Mouse (Mus musculus): ENCODE results near the gene 6030408B16Rik.
A peak's percentile ranks its signal among the peaks of the same experiment; 100 is the strongest.

6030408B16Rik gene

DNA sequence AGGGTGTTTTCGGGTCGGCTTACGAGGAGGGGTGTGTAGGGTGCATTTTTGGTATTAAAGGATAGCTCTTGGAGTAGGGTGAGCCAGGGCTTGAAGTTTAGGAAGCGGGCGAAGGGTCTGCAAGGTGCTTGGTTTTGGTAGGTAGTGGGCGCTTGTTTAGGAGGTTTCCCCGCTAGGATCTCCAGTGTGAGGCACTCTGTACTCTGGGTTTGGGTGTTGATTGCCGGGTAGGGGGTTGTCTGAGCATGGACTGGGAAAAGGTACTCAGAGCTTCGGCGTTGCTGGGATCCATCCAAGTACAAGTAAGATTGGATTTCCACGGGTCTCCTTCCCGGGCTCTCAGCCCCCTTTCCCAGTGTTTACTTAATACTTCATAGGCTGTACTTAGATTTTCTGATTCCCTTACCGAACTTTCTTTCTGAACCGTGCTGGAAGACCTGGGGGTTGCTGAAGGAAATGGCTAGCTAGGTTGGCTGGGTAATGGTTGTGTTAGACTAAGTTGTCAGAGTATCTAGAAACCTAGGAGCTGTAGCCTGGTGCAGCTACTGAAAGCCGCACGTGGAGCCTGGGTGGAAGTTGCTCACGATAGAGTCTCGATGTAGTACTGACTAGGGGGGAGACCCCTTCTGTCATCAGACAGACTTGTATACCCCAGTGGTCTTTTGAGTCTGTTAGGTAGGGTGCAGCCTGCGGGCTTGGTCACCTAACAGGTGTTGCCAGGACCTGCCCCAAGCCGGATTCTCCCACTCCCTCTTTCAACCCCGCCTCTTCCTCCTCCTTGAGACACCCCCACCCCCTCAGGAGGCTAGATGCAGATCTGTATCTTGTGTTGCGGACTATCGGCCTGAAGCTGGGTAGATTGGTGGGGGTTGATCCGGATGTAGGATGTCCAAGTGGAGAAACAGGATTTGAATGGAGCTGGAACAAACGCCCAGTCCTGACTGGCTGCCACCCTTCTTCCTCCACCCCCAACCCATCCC, 25.7 kb upstream of the 6030408B16Rik start:
- peak; percentile 39 to 60 for DNase-seq

DNA sequence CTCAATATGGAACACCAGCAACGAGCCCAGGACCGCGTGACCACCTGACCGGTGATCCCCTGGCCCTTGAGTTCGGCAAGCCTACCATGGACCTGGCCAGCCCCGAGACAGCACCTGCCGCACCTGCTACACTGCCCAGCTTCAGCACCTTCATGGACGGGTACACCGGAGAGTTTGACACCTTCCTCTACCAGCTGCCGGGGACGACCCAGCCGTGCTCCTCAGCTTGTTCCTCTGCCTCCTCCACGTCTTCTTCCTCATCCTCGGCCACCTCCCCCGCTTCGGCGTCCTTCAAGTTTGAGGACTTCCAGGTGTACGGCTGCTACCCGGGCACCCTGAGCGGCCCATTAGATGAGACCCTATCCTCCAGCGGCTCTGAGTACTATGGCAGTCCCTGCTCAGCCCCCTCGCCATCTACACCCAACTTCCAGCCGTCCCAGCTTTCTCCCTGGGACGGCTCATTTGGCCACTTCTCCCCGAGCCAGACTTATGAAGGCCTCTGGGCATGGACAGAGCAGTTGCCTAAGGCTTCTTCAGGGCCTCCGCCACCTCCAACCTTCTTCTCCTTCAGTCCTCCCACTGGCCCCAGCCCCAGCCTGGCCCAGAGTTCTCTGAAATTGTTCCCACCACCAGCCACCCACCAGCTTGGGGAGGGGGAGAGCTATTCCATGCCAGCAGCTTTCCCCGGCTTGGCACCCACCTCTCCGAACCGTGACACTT, 22.8 kb upstream of the 6030408B16Rik start:
- DNase-seq, result no peak

DNA sequence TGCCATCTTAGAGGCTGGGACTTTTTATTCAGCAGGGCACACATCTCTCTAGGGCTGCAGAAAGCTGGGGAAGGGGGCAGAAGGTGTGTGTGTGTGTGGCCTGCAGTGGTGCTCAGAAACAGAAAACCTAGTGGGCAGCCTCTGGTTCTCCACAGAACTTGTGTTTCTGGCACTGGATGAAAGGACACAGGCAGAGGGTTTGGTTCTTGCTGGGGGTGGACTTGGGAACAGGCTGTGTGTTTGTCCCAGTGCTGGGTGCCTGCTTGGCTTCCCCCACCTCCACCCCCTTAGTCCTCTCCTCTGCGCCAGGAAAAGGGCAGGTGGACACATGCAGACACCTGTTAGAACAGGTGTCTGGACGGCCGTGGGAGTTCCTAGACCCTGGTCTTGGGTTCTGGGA, 21.9 kb upstream of the 6030408B16Rik start:
- DNase-seq, result no peak

DNA sequence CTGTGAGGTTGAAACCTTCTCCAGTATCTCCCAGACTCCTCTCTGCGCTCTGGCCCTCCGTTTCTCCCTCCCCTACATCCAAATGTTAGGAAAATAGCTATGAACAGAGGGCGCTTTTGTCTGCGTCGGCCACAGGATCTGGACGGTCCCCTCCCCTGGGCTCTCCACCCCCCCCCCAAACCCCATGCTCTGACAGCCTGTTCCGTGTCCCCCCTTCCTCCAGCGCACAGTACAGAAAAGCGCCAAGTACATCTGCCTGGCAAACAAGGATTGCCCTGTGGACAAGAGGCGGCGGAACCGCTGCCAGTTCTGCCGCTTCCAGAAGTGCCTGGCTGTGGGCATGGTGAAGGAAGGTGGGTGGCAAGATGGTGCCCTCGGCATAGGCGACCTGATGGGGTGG, 21.5 kb upstream of the 6030408B16Rik start:
- no peak for DNase-seq

DNA sequence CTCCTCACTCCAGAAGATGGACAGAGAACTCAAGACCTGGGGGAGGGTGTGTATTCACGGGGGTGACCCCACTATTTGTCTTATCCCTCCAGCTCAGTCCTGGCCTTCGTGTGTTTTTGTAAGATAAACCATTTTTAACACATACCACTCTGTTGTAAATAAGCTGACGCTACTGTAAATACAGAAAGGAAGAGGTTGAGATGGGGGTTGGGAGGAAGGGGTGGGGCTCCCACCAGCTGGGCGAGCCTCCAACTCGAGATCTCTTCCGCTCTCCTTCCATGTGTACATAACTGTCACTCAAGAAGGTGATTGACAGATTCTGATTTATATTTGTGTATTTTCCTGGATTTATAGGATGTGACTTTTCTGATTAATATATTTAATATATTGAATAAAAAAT, 18.6 kb upstream of the 6030408B16Rik start:
- no peak for DNase-seq

DNA sequence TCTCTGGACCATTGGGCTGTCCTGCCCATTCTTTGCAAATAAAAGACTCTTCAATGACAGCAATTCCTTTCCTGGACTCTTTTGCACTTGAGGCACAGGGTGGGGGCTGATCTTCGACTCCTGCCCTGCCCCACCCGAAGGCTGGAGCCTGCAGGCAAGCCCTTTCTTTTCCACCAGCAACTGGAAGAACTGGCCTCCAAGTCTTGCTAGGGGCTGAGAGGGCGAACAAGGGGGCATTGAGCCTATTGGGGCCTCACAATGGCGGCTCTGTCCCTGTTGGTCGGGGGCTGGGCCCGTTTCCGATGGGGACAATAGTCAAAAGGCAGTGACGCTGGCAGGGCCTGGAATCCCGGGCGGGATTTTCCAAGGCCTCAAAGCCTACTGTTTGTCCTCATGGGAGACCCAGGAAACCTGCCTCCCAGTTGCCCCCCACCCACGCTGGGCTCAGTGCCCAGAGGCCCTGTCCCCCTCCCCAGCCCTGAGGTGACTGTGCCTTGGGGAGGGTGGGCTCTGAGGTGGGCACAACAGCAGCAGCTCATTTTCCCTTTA, 15.6 kb upstream of the 6030408B16Rik start:
- DNase-seq, result no peak

DNA sequence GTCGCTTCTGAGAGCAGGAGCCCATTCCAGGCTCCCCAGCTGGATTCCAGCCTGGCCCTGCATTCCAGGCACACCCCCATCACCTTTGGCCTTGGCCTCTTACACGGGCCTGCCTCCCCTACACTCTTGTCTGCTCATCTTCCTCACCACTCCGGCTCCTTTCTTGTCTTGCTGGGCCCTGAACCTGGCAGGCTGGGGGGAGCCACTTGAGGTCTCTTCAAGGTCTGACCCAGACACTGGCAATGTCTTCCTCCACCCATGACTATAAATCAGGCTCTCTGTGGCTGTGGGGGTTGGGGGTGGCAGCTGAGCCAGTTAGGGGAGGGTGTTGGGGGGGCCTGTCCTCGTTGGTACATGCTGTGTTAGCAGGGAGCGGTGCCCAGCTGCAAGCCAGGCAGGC, 14.4 kb upstream of the 6030408B16Rik start:
- DNase-seq, result no peak

DNA sequence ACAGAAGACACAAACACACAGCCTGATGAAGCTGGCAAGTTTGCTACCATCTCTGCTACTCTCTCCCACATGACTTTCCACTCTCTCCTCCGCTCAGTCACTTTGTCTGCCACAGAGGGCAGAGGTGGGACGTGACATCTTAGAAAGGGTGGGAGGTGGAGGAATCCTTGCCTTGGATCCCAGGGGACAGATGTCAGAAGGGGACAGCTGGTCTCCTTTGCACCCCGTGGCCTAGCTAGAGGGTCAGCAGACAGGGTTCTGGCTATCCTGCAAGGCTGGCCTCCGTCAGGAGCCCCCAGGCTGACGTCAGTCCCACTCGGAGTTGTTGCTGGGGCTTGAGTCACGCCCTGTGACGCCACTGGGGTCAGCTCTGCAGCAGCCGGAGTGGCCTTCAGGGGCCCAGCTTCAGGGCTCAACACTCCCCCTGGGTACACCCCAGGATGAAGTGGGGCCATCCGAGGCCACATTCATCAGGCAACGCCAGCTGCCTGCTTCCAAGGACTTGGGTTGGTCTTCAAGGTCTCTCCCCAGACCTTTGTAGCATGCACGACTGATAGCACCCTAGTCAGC, 13.5 kb upstream of the 6030408B16Rik start:
- peak in 1 of 2 experiments; percentile 29 for DNase-seq

DNA sequence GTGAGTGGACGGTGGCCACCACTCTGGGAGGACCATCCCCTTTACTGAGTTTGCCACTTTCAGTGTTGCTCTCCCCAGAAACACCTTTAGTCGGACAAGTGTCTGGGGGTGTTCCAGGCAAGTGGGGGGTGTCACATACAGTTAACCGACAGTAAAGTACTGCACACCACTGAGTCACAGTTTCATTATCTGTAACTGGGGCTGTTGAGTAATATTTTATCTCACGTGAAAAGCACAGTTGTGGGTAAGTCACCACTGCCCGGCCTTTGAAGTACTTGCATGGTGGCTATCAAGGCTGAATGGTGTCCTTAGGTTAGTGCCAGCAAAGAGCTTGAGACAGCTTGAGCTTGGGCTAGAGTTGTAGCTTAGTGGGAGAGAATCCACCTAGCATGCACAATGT, 10.5 kb upstream of the 6030408B16Rik start:
- DNase-seq, result no peak

DNA sequence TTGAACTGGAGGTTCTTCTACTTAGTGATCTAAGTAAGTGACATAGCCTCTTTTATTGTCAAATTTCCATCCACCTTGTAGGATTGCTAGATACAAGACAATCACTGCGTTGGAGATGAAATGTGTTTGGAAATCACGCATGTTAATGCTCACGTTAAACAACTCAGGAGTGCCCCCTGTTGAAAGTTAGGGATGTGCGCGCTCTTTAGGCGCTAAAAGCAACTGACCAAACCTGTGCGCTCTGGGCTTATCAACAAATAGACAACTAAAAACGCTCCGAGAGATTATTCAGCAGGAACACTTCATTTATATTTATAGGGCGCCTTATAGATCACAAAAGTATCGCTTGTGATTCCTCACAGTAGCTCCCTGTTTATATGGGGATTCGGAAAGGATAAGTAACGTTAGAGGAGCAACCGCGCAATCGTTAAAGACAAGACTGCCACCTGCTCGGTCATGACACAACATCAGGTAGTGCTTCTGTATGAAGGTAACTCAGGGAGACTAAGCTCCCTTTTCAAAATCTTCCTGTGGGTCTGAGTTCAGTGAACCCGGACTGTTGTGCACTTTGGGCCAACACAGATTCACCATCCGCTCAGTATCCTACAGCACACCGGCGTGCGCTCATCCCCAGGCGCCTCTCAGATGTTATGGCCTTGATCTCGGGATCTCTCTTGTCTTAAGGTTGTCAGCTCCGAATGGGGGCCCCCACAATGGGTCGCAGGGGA, 9.7 kb upstream of the 6030408B16Rik start:
- peak; percentile 63 to 75 for DNase-seq

DNA sequence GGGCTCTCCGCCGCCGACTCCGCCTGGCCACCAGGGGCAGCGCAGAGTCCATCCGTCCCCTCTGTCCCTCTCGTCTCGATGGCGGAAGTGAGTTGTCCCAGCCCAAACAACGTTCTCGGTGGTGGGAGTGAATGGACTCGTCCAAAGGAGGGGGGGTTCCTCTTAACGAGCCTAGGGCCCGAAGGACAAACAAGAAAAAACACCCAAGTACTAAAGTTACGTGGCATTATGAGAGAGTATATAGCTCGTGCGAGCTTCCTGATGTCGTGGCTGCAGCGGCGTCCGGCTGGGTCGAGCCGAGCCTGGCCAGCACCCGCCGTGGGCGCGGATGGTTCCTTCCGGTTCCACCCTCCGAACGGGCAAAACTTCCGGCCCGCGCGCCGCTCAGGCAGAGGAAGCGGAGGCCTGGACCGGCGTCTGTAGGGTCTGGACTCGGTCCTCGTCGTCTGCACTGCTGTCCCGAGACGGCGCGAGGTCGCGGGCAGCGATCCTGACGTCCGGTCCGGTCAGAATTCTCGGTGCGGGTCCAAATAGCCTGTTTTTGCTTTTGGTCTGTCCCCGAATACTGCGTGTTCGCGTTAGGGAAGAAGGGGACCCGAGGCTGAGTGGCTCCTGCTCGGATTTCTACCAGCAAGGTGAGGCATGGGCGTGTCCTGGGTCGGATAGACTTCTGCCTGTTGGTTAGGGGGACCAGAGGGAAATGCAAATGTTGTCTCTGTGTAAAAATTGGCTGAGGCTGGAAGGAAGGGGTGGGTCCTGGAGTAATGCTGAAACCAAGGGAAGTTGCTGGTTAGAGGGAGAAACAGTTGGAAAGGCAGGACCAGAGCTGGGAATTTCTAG, 8.9 kb upstream of the 6030408B16Rik start, which contains the start of gene Atg101:
TSS of gene Atg101 (plus strand) at position 362 of the 840 bp plus-strand sequence.
- DNase-seq, result peak; percentile 93 to 96

DNA sequence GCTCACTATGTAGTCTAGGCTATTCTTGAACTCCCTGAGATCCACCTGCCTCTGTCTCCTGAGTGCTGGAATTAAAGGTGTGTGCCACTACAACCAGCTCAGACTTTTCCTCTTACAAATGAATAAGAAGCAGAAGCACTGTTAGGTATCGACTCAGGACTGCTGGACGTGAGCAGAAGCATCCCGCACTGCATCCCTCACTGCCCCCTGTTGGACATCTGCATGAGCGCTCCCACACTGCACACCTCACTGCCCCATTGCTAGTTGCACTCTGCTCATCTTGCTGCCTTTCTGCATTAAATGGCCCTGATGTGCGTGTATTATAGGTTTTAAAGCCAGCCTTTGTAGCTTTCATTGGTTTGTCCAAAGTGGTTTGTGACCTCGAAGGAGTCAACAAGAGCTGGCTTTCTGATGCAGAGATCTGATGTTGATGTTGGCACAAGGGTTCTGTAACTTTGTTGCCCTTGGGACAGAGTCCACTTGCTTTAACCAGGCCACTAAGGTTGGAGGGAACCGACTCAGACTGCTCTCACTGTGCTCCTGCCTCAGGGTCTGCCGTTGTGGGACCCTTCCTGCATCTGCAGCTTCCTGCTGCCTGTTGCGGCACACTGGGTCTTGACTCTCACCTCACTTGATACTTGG, 6.8 kb upstream of the 6030408B16Rik start:
- peak in 1 of 2 experiments; percentile 66 for DNase-seq

DNA sequence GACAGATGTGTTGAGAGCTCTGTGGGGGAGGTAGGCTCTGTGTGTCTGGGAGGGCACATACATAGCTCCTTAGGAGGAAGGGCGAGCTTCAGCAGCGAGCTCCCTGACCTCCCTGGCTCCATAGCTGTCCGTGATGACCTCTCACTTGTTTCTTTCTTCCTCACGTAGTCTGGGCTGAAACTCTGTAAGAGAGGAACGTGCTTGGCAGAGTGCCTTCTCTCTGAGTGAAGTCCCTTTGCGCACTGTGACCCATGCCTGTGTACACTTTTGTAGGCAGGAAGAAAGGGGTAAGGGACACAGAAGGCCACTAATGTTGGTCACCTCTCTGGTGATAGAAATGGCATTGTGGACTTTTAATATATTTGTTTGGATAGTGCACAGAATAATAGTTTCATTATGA, 5.7 kb upstream of the 6030408B16Rik start:
- DNase-seq, result no peak

DNA sequence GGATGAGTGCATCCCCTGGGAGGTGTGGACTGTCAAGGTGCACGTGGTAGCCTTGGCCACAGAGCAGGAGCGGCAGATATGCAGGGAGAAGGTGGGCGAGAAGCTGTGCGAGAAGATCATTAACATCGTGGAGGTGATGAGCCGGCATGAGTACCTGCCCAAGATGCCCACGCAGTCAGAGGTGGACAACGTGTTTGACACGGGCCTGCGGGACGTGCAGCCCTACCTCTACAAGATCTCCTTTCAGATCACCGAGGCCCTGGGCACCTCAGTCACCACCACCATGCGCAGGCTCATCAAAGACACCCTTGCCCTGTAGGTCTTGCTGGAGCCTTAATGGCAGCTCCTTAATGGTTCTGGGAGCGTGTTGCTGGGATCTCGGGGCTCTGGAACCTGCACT, 2.7 kb upstream of the 6030408B16Rik start:
- no peak for DNase-seq

DNA sequence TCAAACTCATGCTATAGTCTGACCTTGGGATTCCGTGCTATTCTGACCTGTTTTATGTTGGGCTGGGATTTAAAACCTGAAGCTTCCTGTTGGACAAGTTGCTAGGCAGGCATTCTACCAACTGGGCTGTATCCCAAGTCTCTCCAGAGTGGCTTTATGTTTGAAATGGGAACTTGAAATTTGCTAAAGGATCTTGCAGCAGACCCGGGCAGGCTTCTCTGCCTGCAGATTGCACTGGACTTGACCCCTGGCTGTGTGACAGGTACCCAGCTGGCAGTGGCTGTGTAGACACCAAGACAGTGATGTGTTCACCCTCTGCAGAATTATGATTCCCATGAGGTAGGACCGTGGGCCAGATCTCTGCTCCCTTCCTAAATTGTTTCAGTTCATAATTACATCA, 1.0 kb upstream of the 6030408B16Rik start:
- DNase-seq, result no peak

DNA sequence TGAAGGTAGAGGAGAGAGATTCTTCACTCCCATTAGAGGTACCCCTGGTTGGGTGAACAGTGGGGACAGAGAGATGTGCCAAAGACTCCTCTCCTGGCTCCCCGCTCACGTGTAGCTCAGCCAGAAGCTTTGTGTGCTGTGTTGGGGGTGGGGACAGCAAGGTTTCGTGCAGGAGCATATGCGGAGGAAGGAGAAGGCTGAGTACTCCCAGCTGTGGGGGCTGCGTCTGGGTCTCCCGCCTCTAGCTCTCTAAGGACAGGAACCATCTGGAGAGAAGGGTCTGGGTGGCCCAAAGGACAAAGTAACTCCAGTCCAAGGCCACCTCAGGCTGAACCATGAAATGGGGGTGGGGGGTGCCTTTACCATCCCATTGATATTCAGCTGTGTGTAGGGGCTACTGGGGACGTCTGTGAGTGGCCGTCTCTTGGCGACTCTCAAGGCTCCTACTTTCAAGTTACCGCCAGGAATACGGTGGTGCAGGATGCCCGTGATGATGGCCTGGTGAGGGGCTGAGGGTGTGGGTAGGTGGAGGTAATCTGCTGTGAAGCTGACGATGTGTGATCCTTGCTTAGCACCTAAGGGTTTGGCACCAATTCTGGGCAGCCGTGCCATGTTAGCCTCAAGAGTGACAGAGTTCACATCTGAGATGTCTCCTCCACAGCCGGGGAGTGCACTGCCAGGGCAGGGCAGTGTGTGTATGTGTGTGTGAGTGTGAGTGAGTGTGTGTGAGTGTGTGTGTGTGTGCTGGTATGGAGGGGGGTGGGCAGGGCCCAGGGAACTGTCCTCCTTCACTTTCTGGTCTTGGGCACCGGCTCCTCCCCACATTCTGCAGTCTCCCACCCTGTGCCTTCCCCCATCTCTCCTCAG, 1.2 kb downstream of the 6030408B16Rik start:
- DNase-seq, result peak; percentile 85 to 89

DNA sequence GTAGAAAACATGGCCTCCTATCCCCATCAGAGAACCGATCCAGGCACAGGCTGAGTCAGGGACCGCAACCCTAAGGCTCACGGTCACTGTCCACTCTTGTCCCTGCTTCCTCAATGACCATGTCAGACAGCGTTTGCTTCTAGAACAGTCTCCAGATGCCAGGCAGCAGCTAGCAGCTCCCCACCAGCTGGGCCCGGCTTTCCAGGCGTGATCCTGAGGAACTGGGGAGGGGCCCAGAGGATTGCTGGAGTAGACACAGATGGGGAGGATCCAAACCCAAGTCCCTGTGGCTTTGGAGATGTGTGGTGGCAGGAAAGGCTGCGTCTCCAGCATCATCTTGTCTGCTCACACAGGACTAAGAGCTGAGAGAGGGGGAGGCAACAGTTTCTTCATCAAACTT, 2.1 kb downstream of the 6030408B16Rik start:
- peak; percentile 70 to 81 for DNase-seq

DNA sequence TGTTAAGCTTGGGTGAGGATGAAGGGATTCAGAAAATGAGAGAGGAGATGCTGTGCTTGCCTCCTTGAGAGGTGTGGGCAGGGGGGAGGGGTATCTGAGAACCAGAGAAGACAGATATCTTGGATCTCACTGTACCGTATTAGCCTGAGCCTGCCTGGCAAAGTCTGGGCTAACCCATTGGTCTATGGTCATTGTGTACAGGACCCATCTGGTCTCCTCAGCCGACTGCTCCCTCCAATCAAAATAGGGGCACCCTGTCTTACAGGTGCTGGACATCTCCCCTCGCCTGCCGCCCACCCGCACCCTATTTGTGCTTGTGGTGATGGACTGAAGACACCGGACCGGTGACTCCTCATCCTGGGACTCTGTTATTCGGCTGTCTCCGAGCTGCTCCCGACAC, 2.6 kb downstream of the 6030408B16Rik start:
- no peak for DNase-seq

DNA sequence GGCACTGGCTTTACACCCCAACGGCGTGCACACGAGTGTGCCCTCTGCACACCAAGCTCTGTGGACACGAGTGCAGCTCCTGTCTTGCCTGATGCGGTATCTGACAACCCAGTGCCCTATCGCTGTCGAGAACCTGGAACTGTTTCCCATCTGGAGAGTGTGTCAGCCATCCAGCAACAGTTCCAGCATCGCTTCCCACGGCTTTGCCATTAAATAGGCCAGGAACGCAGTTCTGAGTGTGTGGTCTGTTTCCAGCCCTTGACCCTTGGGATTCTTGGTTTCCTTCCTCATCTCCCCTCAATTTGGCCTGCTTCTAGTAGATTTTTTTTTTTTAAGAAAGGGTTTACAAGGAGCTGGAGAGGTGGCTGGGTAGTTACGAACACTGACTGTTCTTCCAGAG, 3.1 kb downstream of the 6030408B16Rik start:
- DNase-seq, result no peak

DNA sequence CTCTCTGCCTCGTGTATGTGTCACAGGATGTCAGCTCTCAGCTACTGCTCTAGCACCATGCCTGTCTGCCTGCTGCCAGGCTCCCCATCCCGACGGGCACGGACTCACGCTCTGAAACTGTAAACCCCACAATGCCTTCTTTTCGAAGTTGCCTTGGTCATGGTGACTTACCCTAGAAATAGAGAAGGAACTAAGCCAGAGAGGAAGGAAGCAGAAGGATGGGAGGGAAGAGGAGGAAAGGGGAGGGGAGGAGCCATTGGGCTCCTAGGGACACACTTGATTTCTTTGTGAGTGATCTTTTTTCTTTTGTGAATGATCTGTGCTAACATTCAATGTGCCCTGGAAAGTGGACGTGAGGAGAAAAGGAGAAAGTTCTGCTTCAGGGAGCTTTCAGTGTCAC, 5.0 kb downstream of the 6030408B16Rik start:
- no peak for DNase-seq

Data from kidney, postnatal 4 days (tissue).